Mouse (Mus musculus) olfactory bulb, adult 2 months (tissue): Measurements from ENCODE around the gene Zfp446.

Experiments
- CTCF ChIP-seq: fragments of 200-500 bp; IDR thresholded peaks from 2 replicates; pipeline ENCODE4 v1.5.1; 2012; ENCODE audit warnings: low read depth, mild to moderate bottlenecking, low read length, moderate library complexity; ENCODE audit not compliant: insufficient read depth
- POLR2A ChIP-seq: fragments of 200-500 bp; IDR thresholded peaks from 2 replicates; pipeline ENCODE4 v1.6.1; 2012; ENCODE audit warnings: mild to moderate bottlenecking, low read depth, low read length, moderate library complexity; ENCODE audit not compliant: insufficient read depth

DNA sequence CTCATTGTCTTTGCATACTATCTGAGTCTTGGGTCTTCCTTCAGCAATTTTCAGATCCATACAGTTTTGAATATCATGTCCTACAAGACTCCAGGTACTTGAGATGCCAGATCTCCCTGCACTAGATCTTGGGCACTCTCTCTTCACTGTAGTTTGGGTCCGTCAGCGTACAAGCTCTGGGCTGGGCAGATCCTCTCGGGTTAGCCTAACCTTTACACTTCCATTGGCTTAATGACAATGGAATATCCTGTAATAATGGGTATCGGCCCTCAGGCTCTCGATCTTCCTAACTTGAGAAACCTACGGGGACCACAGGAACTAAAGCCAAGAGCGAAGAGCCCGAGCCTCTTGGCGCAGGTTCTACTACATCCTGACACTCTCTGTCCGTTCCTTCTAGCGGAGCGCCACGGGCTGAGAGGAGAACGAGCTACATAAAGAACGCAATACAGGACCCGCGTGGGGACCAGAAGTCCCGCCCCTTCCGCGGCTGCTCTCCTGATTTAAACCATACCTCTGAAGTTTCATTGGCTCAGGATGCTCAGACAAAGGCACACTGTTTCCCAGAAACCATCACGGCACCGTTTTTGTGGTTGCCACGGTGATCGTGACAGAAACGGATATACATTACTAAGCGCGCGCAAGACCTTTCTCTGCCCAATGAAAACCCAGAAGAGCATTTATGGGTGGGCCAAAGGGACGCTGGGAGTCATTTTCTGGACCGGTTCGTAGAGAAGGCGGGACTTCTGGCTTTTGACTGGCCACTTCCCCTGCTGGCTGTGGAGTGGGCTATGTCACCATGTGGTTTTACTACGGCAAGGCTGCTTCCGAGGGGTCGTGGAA lies 28.4 kb upstream of the Zfp446 start:
- TF ChIP-seq CTCF (no peak), POLR2A (peak; percentile 57)
